Mouse (Mus musculus) c-Kit-positive CD71-positive TER-119-positive erythroid progenitor cells, embryonic 14.5 days (primary cell): ENCODE measurements around the gene 1700025G04Rik.
A peak's percentile ranks its signal among the peaks of the same experiment; 100 is the strongest.

Experiments used
- DNase-seq: peaks from one replicate; pipeline ENCODE4 v3.0.0-alpha.2; 2013; ENCODE audit warnings: low spot score

The 1700025G04Rik gene

GRCm38 (mm10) chr1:152090018-152090553 is at the start of gene 1700025G04Rik:
Gene 1700025G04Rik, minus strand, starts transcription at chr1:152090125.
- peak; percentile 13 for DNase-seq

DNA sequence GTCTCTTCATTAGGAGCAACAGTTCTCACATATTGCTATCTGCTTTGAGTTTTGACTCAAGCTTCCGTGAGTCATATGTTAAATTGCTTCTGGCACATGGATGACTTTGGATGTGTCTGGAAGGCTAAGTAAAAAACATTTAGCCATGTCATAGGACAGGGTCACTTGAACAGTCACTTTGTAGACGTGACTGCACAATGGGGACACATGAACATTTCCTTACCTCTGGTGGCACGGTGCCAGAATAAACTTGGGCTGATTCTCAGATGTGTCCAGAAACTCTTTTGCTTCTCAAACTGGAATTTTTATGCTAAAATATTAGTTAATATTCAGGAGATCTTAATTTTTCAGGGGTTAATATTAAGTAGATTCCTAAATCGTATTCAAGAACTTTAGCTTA is 49.6 kb upstream of the 1700025G04Rik start:
- no peak for DNase-seq

DNA sequence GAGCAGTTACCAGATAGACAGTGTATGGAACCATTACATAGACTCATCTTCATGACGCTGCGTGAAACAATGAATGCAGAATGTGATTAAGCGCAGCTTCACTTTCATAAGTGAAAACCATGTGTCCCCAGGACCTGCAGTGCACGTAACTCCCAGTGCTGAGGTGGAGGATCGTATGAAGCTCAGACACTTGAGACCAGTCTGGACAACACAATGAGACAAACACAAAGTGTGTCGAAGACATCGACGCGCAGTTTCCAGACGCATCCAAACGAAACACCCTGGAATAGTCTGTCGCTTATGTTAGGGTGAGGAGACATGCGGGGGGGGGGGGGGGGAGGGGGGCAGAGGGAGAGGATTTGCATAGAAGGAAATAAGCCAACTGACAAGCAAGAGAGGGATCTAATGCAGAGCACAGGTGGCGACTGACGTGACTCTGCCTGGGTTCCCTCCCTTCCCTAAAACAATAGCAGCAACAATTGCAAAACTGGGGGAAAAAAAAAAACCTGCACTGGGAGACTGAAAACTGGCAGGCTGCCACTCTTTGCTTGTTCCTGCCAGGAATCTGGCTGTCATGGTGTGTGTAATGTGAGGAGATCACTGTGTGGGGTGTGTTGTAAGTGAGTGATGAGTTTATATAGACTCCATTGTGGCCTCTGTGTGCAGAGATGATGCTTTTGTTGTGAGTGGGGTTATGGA is 40.3 kb upstream of the 1700025G04Rik start:
- DNase-seq = no peak

DNA sequence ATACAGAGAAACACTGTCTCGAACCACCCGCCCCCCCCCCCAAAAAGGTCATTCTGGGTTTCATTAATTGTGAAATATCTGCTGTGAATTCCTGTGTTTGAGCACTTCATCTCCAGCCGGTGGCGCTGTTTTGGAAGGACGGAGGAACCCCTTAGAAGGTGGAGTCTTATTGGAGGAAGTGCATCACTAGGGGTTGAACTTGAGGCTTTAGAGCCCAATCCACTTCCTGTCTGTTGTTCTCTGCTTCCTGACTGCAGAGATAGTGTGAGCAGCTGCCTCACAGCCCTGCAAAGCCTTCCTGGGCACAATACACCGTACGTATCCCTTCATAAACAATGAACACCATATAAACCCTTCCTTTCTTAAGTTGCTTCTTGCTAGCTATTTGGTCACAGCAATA is 35.5 kb upstream of the 1700025G04Rik start:
- DNase-seq = no peak

DNA sequence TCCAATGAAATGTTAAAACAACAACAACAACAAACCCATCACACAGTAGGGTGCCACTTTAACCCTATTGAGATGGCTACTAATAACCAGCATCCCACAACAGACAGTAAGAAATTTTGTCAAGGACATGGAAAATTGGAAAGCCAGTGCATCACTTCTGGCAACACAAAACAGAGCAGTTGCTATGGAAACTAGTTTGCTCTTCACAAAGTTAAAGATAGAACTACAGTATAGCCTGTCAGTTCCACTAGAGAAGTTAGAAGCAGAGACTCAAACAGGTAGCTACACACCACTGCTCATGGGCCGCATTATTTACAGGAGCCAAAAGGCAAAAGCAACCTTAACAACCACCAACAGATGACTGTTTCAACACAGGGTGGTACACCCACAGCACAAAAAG is 20.2 kb upstream of the 1700025G04Rik start:
- no peak for DNase-seq

GRCm38 (mm10) chr1:152106136-152106535 is 16.2 kb upstream of the 1700025G04Rik start:
- no peak for DNase-seq

DNA sequence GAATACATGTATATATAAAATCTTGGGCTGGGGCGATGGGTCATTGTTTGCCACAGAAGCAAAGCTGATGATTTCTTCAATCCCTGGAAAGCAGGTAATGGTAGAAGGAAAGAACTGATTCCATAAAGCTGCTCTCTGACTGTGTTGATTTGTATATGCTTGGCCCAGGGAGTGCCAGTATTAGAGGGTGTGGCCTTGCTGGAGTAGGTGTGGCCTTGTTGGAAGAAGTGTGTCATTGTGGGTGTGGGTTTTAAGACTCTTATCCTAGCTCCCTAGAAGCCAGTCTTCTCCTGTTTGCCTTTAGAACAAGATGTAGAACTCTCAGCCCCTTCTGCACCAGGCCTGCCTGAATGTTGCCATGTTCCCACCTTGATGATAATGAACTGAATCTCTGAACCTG is 15.3 kb upstream of the 1700025G04Rik start:
- DNase-seq = no peak

DNA sequence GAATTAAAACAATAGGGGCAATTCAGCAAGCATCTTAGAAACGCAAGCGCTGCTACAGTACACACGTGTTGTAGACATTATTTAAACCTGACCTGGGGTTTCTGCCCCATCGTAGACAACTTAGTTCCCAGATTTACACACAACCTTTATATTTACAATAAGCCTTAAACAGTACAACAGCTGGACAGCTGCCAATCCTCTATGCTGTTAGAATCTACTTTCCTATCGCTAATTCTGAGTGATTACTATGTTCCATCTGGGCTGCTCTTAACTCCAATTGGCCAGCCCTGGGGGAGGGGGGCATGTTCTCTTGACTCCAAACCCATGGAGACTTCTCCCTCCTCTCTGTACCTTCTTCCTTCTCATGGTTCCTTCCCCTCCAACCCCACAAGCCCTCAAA is 11.8 kb upstream of the 1700025G04Rik start:
- DNase-seq = no peak

DNA sequence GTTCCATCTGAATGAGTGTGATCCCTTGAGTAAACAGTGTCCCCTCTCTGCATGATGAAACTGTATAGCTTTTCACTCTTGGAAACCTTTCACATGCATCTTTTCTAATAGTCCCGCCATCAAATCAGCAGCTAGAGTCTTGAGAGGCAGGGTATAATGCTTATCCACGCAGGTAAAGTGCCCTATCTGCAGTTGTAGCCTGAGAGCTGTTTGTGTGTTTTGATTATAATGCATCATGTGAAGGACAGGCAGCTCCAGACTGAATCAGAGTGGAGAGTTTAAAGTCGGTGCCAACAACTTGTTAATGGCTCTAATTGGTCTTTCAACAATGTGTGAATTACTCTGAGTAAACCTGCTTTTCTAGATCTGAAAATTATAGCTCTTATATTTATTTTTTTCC is 6.1 kb upstream of the 1700025G04Rik start:
- DNase-seq = no peak

GRCm38 (mm10) chr1:152090564-152091545 is 930 bp upstream of the 1700025G04Rik start:
- DNase-seq = no peak

DNA sequence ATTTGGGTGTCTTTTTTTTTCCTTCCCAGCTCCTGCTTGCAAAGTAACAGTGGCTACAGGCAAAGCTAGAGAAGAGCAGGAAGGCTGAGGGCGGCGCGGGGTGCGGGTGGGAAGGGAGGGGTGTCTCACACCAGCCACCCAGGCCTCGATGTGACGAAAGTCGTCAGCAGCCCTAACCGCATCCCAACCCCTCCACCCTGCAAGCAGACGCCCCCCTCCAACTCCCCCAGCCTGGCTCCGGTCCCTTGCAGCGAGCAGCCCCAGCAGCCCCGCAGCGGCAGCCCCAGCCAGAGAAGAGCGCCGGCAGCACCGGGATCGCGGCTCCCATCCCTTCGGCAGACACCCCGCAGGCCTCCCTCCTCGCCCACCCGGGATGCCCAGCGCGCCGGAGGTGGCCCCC is 399 bp downstream of the 1700025G04Rik start:
- no peak for DNase-seq

- no peak for DNase-seq
Observed at GRCm38 (mm10) chr1:152088791-152089401, 1.0 kb downstream of the 1700025G04Rik start.

DNA sequence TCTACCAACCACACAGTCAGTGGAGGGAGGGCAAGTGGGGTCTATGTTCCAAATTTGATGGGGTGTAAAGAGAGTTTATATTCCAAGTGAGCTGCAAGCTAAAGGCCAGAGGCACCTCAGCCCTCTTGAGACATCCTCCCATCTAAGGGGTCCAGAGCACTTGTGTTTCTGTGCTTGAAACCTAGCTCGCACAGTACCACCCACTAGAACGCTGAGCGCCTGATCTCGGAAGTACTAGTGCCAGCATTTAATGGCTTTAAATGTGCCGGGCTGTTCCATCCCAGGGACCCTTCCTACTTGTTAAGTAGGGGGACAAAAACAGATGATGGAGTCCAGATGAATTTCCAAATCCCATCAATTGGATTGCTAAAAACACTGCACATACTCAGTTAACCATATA is 1.9 kb downstream of the 1700025G04Rik start:
- no peak for DNase-seq

DNA sequence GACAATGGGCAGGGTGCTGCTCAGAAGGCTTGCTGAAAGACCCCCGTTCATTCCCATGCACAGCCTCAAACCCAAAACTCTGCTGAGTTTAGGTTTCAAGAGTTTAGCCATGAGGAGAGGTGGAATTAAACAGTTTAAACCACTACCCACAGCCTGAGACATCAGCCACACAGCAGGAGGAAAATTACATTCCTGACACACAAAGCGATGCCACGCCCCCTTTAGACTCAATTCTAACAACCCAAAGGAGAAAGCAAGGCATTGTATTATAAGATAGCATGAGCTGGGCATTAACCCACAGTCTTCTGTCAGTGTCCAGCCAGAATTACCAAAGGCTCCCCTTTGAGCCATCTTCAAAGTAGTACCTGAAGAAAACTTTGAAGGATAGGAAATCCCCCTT is 3.0 kb downstream of the 1700025G04Rik start:
- no peak for DNase-seq

- no peak for DNase-seq
Observed at GRCm38 (mm10) chr1:152085561-152085960, 4.4 kb downstream of the 1700025G04Rik start.

DNA sequence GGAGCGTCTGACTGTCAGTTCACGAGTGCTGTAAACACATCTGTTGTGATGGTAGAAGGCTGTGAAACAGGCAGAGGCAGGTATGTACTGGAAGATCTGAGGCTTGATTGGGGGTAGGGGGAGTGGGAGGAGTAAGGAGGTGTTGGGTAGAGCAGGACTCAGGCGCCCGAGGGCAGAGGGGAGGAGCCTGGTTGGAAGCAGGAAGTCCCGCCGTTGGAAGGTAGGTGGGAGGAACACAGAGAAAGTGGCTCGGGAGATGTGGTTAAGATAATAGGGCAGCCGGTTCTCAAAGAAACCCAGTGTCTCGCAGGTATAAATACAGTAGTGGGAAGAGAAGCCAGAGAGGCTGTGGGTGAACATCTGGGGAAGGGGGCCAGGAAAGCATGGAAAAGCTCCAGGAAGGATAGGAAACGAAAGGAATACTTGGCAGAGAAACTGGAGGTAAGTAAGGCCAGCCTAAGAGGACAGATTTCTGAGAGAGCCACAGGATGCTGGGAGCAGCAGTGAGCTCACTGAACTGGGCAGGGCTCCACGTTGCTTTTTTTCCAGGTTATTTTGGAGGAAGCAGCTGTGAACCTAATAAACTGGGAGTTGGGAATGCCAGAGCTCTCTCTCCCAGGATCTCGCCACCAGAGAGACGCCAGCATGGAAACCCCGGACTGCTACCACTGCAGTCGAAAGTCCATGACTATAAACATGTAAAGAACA is 5.1 kb downstream of the 1700025G04Rik start:
- DNase-seq = no peak

DNA sequence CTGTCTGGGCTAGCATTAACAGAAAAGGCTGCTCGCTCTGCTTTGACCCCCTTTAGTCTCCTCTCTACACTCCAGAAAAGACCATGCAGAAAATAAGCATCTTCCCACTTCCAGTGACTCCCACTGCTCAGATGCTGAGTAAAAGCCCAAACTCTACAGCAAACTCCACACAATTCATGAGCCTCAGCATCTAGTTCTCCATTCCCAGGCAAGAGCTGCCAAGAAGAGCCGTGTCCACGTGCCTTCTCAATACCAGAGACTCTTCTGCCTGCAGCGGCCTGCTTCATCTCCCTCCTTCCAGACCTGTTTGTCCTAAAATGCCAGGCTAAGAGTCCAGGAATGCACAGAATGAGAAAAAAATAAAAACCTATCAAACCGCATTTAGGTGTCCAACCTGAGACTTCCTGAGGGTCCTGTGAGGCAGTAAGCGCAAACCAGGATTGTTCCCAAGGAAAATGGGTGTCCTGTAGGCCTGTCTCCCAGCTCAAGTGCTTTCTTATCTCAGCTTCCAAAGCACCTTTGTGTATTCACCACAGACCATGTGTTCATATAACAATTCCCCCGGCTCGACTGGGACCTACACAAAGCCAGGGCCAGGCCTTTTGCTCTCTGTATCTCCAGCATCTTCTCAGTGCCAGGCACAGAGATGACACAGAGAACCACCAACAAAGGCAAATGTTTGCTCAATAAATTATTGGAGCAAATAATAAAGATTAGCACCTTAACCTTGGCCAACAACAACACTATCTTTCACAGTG is 7.8 kb downstream of the 1700025G04Rik start:
- DNase-seq = no peak

GRCm38 (mm10) chr1:152081121-152081520 is 8.8 kb downstream of the 1700025G04Rik start:
- DNase-seq = no peak

- DNase-seq = no peak
Observed at GRCm38 (mm10) chr1:152080244-152080643, 9.7 kb downstream of the 1700025G04Rik start.

- DNase-seq = no peak
Observed at GRCm38 (mm10) chr1:152077171-152077715, 12.7 kb downstream of the 1700025G04Rik start.
